Comparison of ENCODE assay signal across 8 mouse cellular contexts in the genomic region with DNA sequence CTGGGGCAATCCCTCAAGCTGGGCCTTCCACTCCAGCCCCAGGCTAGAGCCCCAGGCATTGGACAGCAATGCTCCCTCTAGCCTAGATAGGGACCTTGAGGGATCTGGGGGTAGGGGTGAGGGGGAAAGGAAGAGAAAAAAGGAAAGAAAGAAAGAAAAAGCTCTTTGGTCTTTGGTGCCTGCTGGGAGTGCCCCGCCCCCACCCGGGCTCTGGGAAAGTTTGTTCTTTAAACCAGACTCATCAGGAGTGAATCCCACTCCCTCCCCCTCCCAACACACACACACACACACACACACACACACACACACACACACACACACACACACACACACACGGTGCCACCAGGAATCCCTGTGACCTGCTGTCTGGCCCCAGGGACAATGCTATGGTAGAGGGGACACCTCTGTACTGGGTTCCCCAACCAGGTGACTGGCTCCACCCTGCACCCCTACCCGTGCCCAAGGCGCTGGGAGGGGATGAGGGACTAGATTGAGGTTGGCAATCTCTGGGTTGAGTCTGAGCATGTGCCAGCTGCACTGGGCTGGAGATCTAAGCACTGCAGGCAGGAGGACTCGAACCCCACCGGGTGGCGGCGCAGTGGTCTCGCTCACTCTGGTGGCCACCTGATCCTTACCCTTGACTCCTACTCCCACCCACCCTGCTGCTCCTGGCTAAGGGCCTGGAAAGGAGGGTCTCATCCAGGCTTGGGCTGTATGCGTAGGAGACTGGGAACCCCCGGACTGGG.
DNase-seq lines count a peak whose midpoint lies in the region; ATAC-seq lines count a peak whose summit lies in the region.
"Had no signal": no experiment of that assay in that cellular context is flagged by ENCODE, and none has a peak within 500 bp of the region (broad histone marks: within the 10 kb centered on the region; RNA-seq: fewer than 3 reads in every experiment).

No protein-coding gene starts in this region.

- intact Hi-C loops in left cerebral cortex, postnatal 4 days (cut with DNase I): no loop called here
- intact Hi-C loops in left cerebral cortex, postnatal 36 days (cut with DNase I): no loop called here

- H3K9me3 ChIP-seq in embryonic facial prominence, embryonic 15.5 days (replicated peaks): no peaks in the 10 kb centered on the region
- no peaks in the 10 kb centered on the region for H3K9me3 ChIP-seq in intestine, embryonic 14.5 days (ENCODE audit: control insufficient read depth, low read length)
- no peaks in the 10 kb centered on the region for H3K9me3 ChIP-seq in neural tube, embryonic 13.5 days

- no peak overlapping the region for H3K9ac ChIP-seq in embryonic facial prominence, embryonic 15.5 days
- H3K9ac ChIP-seq in intestine, embryonic 14.5 days (ENCODE audit: low read length): no peak overlapping the region; the same call in 1 of the 2 replicates
- H3K9ac ChIP-seq in neural tube, embryonic 13.5 days: no peak overlapping the region

- DNase-seq in left cerebral cortex, postnatal 4 days: peak; percentile 14
- no peak for DNase-seq in left cerebral cortex, postnatal 36 days (ENCODE audit: low spot score in 2 of 2)
- no peak for DNase-seq in intestine, embryonic 14.5 days (ENCODE audit: low spot score)
- no peak for DNase-seq in embryo, embryonic 9.5 days (ENCODE audit: extremely low spot score)

- H3K36me3 ChIP-seq in embryonic facial prominence, embryonic 15.5 days: no peaks in the 10 kb centered on the region
- H3K36me3 ChIP-seq in intestine, embryonic 14.5 days (ENCODE audit: control insufficient read depth, insufficient read depth, low read length): no peaks in the 10 kb centered on the region
- no peaks in the 10 kb centered on the region for H3K36me3 ChIP-seq in neural tube, embryonic 13.5 days

- H3K4me3 ChIP-seq in embryonic facial prominence, embryonic 15.5 days (replicated peaks): peak overlapping the region; percentile 48; the same call in 1 of the 2 replicates
- no peak overlapping the region for H3K4me3 ChIP-seq in intestine, embryonic 14.5 days (ENCODE audit: low read depth, low read length)
- H3K4me3 ChIP-seq in neural tube, embryonic 13.5 days: no peak overlapping the region

- H3K4me1 ChIP-seq in embryonic facial prominence, embryonic 15.5 days: peaks cover 21% of the 10 kb centered on the region
- H3K4me1 ChIP-seq in intestine, embryonic 14.5 days (replicated peaks; ENCODE audit: control insufficient read depth, insufficient read depth, low read length): peaks cover 14% of the 10 kb centered on the region
- peaks cover 15% of the 10 kb centered on the region for H3K4me1 ChIP-seq in neural tube, embryonic 13.5 days (replicated peaks)

- 29% methylated on average over 12 of the region's 12 CpGs for WGBS in embryonic facial prominence, embryonic 15.5 days
- WGBS in intestine, embryonic 14.5 days: 50% methylated on average over 12 of the region's 12 CpGs
- 33% methylated on average over 11 of the region's 12 CpGs for WGBS in neural tube, embryonic 13.5 days

- H3K4me2 ChIP-seq in embryonic facial prominence, embryonic 15.5 days (replicated peaks): peak overlapping the region; percentile 86; the same call in 1 of the 2 replicates
- H3K4me2 ChIP-seq in intestine, embryonic 14.5 days (ENCODE audit: low read length): peak overlapping the region; percentile 67
- H3K4me2 ChIP-seq in neural tube, embryonic 13.5 days: peak overlapping the region; percentile 78; the same call in 1 of the 2 replicates

- H3K27ac ChIP-seq in embryonic facial prominence, embryonic 15.5 days (replicated peaks): no peak overlapping the region
- no peak overlapping the region for H3K27ac ChIP-seq in intestine, embryonic 14.5 days (ENCODE audit: low read depth)
- H3K27ac ChIP-seq in neural tube, embryonic 13.5 days (replicated peaks): no peak overlapping the region
- H3K27ac ChIP-seq: macrophage had no signal

- ATAC-seq in embryonic facial prominence, embryonic 15.5 days (ENCODE audit: insufficient number of reproducible peaks, low FRiP score, low TSS enrichment, low read depth): no peak
- ATAC-seq in intestine, embryonic 14.5 days (replicated peaks; ENCODE audit: low FRiP score, low TSS enrichment, low read depth): no peak; the same call in 1 of the 2 replicates
- no peak for ATAC-seq in neural tube, embryonic 13.5 days (ENCODE audit: low read depth)
- no peak for ATAC-seq in erythroid progenitor cell, adult 5-6 weeks (replicated peaks; ENCODE audit: low FRiP score, poor library complexity, severe bottlenecking)

- peaks cover 24% of the 10 kb centered on the region for H3K27me3 ChIP-seq in embryonic facial prominence, embryonic 15.5 days
- no peaks in the 10 kb centered on the region for H3K27me3 ChIP-seq in intestine, embryonic 14.5 days (replicated peaks; ENCODE audit: control insufficient read depth, insufficient read depth, low read length)
- H3K27me3 ChIP-seq in neural tube, embryonic 13.5 days: peaks cover 52% of the 10 kb centered on the region
